Mouse (Mus musculus) heart, embryonic 14.5 days (tissue): ENCODE measurements at regions not wholly inside any gene's neighbourhood (a gene's known extent, or its start where the extent isn't known, plus 50 kb on each side); places are given as distances from the start of the nearest gene placed in this dataset.

Experiments
- ATAC-seq: fragments of 200-750 bp; cut with Nextera tagmentation; 2 replicates; pipeline ENCODE4 v1.8.0; 2017; ENCODE audit warnings: low read depth, moderate TSS enrichment; ENCODE audit not compliant: insufficient number of reproducible peaks, insufficient read depth, low FRiP score
- H3K27ac ChIP-seq, 2 experiments: fragments of 200-500 bp in 1 of 2; fragments of 300-500 bp in 1 of 2; sonication (generic) in 1 of 2; replicated peaks in 1 of 2; 2 replicates each; pipeline ENCODE4 v1.5.1; 2012 to 2014; ENCODE audit warnings: low read depth in 2 of 2, low read length in 2 of 2, control low read depth in 1 of 2, mild to moderate bottlenecking in 1 of 2, mixed read lengths in 1 of 2; ENCODE audit not compliant: control insufficient read depth in 1 of 2, insufficient read depth in 1 of 2
- H3K27me3 ChIP-seq: fragments of 300-500 bp; sonication (generic); 2 replicates; pipeline ENCODE4 v1.6.1; 2014; ENCODE audit warnings: mild to moderate bottlenecking, low read length, control low read depth; ENCODE audit not compliant: control insufficient read depth, insufficient read depth
- H3K36me3 ChIP-seq: fragments of 300-500 bp; sonication (generic); 2 replicates; pipeline ENCODE4 v1.6.1; 2014; ENCODE audit warnings: mild to moderate bottlenecking, control low read depth, low read length, mixed read lengths; ENCODE audit not compliant: control insufficient read depth, insufficient read depth
- H3K4me1 ChIP-seq, 2 experiments: fragments of 200-500 bp in 1 of 2; fragments of 300-500 bp in 1 of 2; sonication (generic) in 1 of 2; 2 replicates each; pipeline ENCODE4 v1.6.1; 2012 to 2014; ENCODE audit warnings: low read length in 2 of 2, control low read depth in 1 of 2, mixed read lengths in 1 of 2; ENCODE audit not compliant: control insufficient read depth in 2 of 2, insufficient read depth in 2 of 2
- H3K4me2 ChIP-seq: fragments of 300-500 bp; sonication (generic); 2 replicates; pipeline ENCODE4 v1.6.1; 2014; ENCODE audit warnings: mild to moderate bottlenecking, low read length
- H3K4me3 ChIP-seq, 2 experiments: fragments of 200-500 bp in 1 of 2; fragments of 300-500 bp in 1 of 2; sonication (generic) in 1 of 2; 2 replicates each; pipeline ENCODE4 v1.5.1; 2012 to 2014; ENCODE audit warnings: low read length in 2 of 2, mild to moderate bottlenecking in 2 of 2, control low read depth in 1 of 2, low read depth in 1 of 2, moderate library complexity in 1 of 2; ENCODE audit not compliant: control insufficient read depth in 1 of 2, insufficient read depth in 1 of 2
- H3K9ac ChIP-seq: fragments of 300-500 bp; sonication (generic); 2 replicates; pipeline ENCODE4 v1.6.1; 2014; ENCODE audit warnings: mild to moderate bottlenecking, low read length
- H3K9me3 ChIP-seq: fragments of 300-500 bp; sonication (generic); 2 replicates; pipeline ENCODE4 v1.6.1; 2016; ENCODE audit warnings: low read length, control low read depth; ENCODE audit not compliant: control insufficient read depth
- WGBS: fragments of 180-500 bp; shearing (Covaris S2); extraction: QIAGEN DNeasy Blood & Tissue Kit; methylation state at CpG from one replicate; pipeline ENCODE4 v1.1.7; 2014; 5-methylcytosine and 5-hydroxymethylcytosine counted together

DNA sequence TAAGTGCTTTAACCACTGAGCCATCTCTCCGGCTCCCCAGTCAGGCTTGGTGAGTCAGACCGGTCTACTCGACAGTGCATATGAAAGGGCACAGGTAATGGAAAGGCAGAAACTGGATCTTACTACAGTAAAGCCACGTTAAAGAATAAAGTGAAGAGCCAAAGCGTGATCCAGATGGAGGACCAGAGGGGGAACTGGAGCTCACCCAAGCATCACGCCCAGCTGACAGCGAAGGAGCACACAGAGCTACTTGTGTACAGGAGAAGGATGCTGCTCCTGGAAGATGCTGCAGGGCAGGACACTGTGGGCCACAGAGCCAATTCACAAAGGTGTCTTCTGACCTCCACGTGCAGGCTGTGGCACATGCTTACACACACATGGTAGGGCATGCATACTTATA, 96.7 kb upstream of the Ppp1r26 start:
- no peak overlapping the region for H3K4me2 ChIP-seq
- H3K27ac ChIP-seq, result no peak overlapping the region
- no peak overlapping the region for H3K9ac ChIP-seq
- no peaks in the 10 kb centered on the region for H3K36me3 ChIP-seq
- WGBS, result 76% methylated on average over 8 of the region's 8 CpGs
- no peaks in the 10 kb centered on the region for H3K9me3 ChIP-seq
- H3K27me3 ChIP-seq, result no peaks in the 10 kb centered on the region
- no peaks in the 10 kb centered on the region for H3K4me1 ChIP-seq
- no peak overlapping the region for H3K4me3 ChIP-seq
- ATAC-seq, result no peak

DNA sequence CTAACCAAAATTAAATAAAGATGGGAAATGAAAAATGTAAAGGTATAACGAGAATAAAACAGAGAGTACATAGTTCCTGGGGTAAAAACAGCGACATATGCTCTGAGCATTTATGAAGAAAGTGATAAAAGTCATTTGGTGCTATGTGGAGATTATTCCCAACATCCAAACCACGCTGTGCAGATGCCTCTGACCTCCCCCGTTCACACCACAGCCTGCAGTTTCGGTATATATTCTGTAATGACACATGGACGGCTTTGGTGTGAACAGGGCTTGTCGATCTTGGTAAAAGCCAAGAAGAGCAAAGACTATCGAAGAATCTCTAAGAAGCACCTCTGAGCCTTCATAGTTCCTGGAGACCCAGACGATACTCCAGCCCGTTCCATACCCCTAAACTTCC, 95.2 kb upstream of the Ppp1r26 start:
- WGBS, result 84% methylated on average over 10 of the region's 10 CpGs
- no peaks in the 10 kb centered on the region for H3K9me3 ChIP-seq

DNA sequence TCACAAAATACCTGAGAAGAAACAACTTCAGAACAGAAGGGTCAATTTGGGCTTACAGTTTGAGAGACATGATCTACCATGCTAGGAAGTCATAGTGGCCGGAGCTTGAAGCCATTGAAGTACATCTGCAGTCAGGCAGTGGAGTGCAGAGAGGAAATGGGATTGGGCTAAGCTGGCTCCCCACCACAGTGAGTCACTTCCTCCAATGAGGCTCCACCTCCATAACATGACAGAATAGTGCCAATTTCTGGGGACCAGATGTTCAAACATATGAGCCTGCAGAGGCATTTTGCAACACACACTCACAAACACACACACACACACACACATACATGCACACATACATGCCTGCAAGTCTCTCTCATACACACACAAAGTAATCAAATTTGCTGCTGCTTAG, 93.7 kb upstream of the Ppp1r26 start:
- H3K36me3 ChIP-seq, result no peaks in the 10 kb centered on the region
- WGBS, result 67% methylated on average over 1 of the region's 1 CpGs
- H3K9ac ChIP-seq, result no peak overlapping the region
- H3K27ac ChIP-seq, result no peak overlapping the region
- no peak for ATAC-seq
- no peaks in the 10 kb centered on the region for H3K9me3 ChIP-seq
- no peak overlapping the region for H3K4me2 ChIP-seq
- H3K4me1 ChIP-seq, result no peaks in the 10 kb centered on the region
- no peaks in the 10 kb centered on the region for H3K27me3 ChIP-seq
- H3K4me3 ChIP-seq, result no peak overlapping the region

More for the DNA sequence above, 95.2 kb upstream of the Ppp1r26 start:
- Histone ChIP-seq H3K27me3 (no peaks in the 10 kb centered on the region), H3K27ac (no peak overlapping the region), H3K4me1 (no peaks in the 10 kb centered on the region), H3K4me3 (no peak overlapping the region), H3K4me2 (no peak overlapping the region), H3K36me3 (no peaks in the 10 kb centered on the region), H3K9ac (no peak overlapping the region)
- ATAC-seq, result no peak

DNA sequence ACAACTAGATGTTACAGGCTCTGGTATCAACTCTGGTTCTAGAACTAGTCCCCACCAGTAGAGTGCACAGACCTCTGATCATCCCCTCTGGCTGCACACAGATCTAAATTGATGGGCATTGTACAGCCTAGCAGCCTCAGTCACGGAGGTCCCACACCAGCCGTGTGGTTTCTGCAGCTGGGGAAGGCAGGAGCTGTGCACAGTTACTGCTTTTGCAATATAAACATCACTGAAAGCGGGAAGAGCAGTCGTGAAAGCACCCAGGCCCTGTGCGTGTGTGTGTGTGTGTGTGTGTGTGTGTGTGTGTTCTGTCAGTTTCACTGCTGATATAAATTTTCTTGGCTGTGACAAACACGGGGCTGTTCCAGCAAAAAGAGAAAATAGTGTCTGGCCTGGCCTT, 84.4 kb upstream of the Ppp1r26 start:
- Histone ChIP-seq H3K9ac (no peak overlapping the region), H3K4me2 (no peak overlapping the region), H3K9me3 (no peaks in the 10 kb centered on the region), H3K36me3 (no peaks in the 10 kb centered on the region), H3K27ac (no peak overlapping the region), H3K4me3 (no peak overlapping the region), H3K27me3 (no peaks in the 10 kb centered on the region), H3K4me1 (no peaks in the 10 kb centered on the region)
- no peak for ATAC-seq
- WGBS, result 66% methylated on average over 6 of the region's 6 CpGs

DNA sequence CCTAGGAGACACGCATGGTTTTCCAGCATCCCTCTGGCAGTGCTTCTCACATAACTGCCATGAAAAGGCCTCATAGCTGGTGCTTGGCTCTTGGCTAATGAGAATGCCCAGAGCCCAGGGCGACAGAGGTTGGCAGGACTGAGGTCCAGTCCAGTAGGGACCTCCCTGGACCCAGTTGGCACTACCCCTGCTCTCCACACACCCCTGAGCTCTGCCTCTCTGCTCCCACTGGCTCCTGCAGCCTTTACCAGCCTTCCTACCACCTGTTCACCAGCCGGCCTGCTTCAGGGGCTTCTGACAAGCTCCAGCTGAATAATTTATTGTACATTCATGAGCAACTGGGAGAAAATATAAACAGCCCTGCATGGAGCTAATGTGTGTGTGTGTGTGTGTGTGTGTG, 82.0 kb upstream of the Ppp1r26 start:
- no peak overlapping the region for H3K4me2 ChIP-seq
- H3K9me3 ChIP-seq, result no peaks in the 10 kb centered on the region
- H3K9ac ChIP-seq, result no peak overlapping the region
- H3K36me3 ChIP-seq, result no peaks in the 10 kb centered on the region
- no peak overlapping the region for H3K27ac ChIP-seq
- no peaks in the 10 kb centered on the region for H3K27me3 ChIP-seq
- 62% methylated on average over 3 of the region's 3 CpGs for WGBS
- no peak for ATAC-seq
- no peak overlapping the region for H3K4me3 ChIP-seq
- peaks cover 1 to 2% of the 10 kb centered on the region in 2 experiments; a peak in 3 of 4 replicates for H3K4me1 ChIP-seq

DNA sequence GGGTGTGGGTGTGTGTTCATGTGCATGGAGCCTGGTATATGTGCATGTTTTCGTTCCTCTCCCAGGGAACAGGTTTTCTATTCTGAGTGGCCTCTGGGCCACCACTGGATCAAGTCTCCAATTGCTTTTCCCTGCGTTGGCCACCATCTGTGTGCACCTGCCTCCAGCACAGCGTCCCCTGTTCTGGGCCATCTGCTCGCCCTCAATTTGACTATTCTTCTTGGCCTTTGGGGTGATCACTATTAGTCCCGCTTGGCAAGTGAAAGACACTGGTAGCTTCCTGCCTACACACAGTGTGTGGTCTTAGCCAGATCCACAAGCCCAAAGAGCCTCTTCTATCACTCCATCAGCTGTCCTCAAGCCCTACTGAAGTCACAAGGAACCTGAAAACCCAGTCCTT, 80.8 kb upstream of the Ppp1r26 start:
- no peak for ATAC-seq
- WGBS, result 76% methylated on average over 5 of the region's 5 CpGs
- Histone ChIP-seq H3K9ac (no peak overlapping the region), H3K4me3 (no peak overlapping the region), H3K36me3 (no peaks in the 10 kb centered on the region), H3K27me3 (no peaks in the 10 kb centered on the region), H3K27ac (no peak overlapping the region), H3K9me3 (no peaks in the 10 kb centered on the region), H3K4me2 (no peak overlapping the region), H3K4me1 (peaks cover 5 to 6% of the 10 kb centered on the region in 2 experiments; a peak in 3 of 4 replicates)

DNA sequence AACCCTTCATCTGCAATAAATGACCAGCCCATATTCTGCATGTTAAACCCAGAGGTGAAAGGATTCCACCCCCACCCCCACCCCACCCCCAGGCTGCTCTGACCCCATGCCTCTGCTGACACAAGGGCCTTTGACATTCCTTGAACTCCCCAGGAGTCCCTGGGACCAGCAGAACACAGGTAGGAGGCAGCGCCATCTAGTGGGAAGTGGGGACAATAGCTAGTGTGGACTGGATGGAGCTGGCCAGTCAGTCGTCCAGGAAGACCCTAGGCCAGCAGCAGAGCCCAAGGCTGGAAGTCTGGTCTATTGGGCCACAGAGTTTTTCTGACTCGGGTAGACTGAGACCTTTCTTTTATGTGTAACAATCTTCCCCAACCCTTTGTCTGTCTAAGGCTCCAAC, 71.8 kb upstream of the Ppp1r26 start:
- Histone ChIP-seq H3K36me3 (no peaks in the 10 kb centered on the region), H3K27me3 (no peaks in the 10 kb centered on the region), H3K4me3 (no peak overlapping the region), H3K9ac (no peak overlapping the region), H3K27ac (no peak overlapping the region), H3K9me3 (no peaks in the 10 kb centered on the region), H3K4me1 (peaks cover 7 to 9% of the 10 kb centered on the region in 2 experiments; a peak in 3 of 4 replicates), H3K4me2 (no peak overlapping the region)
- 15% methylated on average over 3 of the region's 3 CpGs for WGBS
- ATAC-seq, result no peak

DNA sequence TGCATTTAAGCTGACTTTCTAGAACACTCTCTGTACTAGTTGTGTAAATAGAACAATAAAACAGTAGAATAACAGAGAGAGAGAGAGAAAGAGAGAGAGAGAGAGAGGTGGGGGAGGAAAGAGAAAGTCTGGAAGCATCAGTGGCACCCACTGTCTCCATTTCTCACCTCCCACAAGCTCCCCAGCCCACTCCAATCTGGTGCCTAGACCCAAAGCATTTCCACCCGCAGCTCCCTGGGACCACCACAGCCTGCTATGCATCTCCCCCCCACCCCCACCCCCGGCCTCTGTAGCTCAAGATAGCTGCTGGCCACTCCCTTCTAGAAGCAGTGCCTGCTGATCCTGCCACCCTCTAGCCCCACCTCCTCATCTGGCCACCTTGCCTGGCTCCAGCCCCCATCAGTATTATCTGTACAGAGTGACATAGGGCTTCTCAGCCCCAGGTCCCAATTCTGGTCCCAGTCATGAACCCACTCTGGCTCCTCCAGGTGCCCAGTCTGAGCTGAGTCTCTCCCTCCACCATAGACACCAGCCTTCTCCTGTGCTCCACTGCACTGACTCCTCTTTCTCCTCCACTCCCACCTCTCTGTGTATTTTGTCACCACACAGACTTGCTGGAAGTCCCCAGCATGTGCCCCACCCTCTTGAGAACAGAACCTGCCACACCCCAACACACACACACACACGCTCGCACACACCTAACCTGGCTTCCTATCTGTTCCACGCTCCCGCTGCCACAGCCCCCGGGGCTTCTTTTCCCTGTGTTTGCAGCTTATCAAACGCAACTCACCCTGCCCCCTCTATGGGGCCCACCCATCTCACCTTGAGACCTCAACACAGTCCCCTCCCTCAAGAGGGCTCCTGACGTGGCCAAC, 68.4 kb upstream of the Ppp1r26 start:
- H3K9me3 ChIP-seq, result no peaks in the 10 kb centered on the region
- H3K27ac ChIP-seq, result no peak overlapping the region
- no peak for ATAC-seq
- H3K36me3 ChIP-seq, result no peaks in the 10 kb centered on the region
- no peak overlapping the region for H3K4me2 ChIP-seq
- no peak overlapping the region for H3K9ac ChIP-seq
- peaks cover 5 to 6% of the 10 kb centered on the region in 2 experiments; a peak in 2 of 4 replicates for H3K4me1 ChIP-seq
- peaks cover 4% of the 10 kb centered on the region; the same call in 1 of the 2 replicates for H3K27me3 ChIP-seq
- WGBS, result 34% methylated on average over 9 of the region's 9 CpGs
- no peak overlapping the region for H3K4me3 ChIP-seq
